Mouse (Mus musculus): ENCODE measurements around the gene Cyp2s1.

GRCm38 (mm10) chr7:25848444-25848812, 31.7 kb upstream of the Cyp2s1 start:
- TF ChIP-seq GATA1 (IDR thresholded peaks at IDR 0.05; ENCODE audit: borderline replicate concordance, low read length) (no peak), FLI1 (IDR thresholded peaks at IDR 0.05; ENCODE audit: low read length) (no peak)
